Mouse (Mus musculus): ENCODE results near the gene Il19. TPM values are rescaled to one million over a fixed set of nuclear protein-coding genes. Genes with fewer than 3 reads are reported as not detected.
A peak's percentile ranks its signal among the peaks of the same experiment; 100 is the strongest.

Gene Il19
- polyA plus RNA-seq, 1 experiment from 2014 or later, result not detected

DNA sequence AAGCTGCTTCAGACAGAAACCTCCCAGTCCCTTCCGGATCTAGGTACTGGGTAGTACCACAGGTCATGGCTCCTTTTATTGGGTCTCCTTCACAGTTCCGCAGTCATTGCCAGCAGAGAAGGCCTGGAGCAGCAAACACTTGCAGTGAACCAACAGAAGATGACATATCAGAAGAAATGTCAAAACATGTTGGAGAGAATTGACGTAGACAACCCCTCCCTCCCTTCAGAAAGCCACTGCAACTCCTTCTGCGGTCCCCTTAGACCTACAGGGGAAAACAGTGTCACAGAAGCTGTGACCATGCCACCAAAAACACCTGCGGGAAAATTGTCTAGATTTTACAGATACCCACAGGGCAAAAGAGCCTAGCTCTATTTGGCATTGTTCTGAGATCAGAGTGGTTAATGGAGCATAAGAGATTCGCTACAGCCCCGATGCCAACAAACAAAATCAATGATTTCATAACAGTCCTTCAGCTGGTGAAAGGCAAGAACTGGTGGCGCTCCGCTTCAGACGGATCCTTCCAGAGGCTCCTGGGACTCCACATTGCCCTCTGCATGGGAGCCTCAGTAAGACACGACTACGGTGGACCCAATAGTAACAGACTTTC lies 28.4 kb downstream of the Il19 start, which contains the start of gene Il20:
Gene Il20, minus strand, starts transcription at position 51 of the 610 bp plus-strand sequence.
- no peak within 1 kb of the TSS for H3K9ac ChIP-seq (ENCODE audit: low read depth, low read length)
- DNase-seq (ENCODE audit: low spot score) (no peak), ATAC-seq (replicated peaks; ENCODE audit: low FRiP score, low read depth) (no peak)
- 82% methylated on average over 12 of the region's 12 CpGs for WGBS
- no peaks in the 10 kb centered on the region for H3K4me1 ChIP-seq (replicated peaks; ENCODE audit: insufficient read depth, low read length)
- no peaks in the 10 kb centered on the region for H3K36me3 ChIP-seq (ENCODE audit: insufficient read depth, low read length)
- H3K9me3 ChIP-seq (replicated peaks; ENCODE audit: low read length), result no peaks in the 10 kb centered on the region
- H3K4me3 ChIP-seq (replicated peaks; ENCODE audit: low read depth, low read length), result no peak within 1 kb of the TSS
- TF ChIP-seq CTCF (IDR thresholded peaks at IDR 0.05; ENCODE audit: low read depth), result no peak
- no peaks in the 10 kb centered on the region for H3K27me3 ChIP-seq (ENCODE audit: insufficient read depth, low read length)
- H3K4me2 ChIP-seq (ENCODE audit: low read length), result no peak within 1 kb of the TSS
- H3K27ac ChIP-seq, result no peak within 1 kb of the TSS

DNA sequence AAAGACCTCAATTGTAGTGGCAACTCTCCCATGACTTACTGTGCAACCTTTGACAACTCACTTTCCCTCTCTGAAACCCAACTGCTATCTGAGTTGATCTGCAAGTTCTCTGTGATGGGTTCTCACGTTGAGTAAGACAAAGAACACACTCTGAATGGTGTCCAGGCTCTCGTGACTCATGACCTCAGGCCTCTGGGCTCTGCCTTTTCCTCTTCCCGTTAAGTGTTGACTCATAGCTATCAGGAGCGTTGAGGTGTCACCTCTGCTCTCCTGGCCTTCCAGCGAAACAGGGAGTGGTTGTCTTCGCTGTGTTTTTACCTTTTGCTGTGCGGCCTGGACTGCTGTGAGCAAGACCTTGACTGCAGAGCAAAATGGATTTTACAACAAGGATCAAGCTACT lies 37.4 kb downstream of the Il19 start:
- no peaks in the 10 kb centered on the region for H3K9me3 ChIP-seq (replicated peaks; ENCODE audit: low read length)
- H3K9ac ChIP-seq (ENCODE audit: low read depth, low read length), result no peak overlapping the region
- H3K4me3 ChIP-seq (replicated peaks; ENCODE audit: low read depth, low read length), result no peak overlapping the region
- H3K4me1 ChIP-seq (replicated peaks; ENCODE audit: insufficient read depth, low read length), result no peaks in the 10 kb centered on the region
- no peaks in the 10 kb centered on the region for H3K36me3 ChIP-seq (ENCODE audit: insufficient read depth, low read length)
- DNase-seq (ENCODE audit: low spot score), result no peak
- no peak for ATAC-seq (replicated peaks; ENCODE audit: low FRiP score, low read depth)
- no peak overlapping the region for H3K4me2 ChIP-seq (ENCODE audit: low read length)
- 74% methylated on average over 7 of the region's 7 CpGs for WGBS
- H3K27me3 ChIP-seq (ENCODE audit: insufficient read depth, low read length), result no peaks in the 10 kb centered on the region
- no peak overlapping the region for H3K27ac ChIP-seq
- TF ChIP-seq CTCF (IDR thresholded peaks at IDR 0.05; ENCODE audit: low read depth), result no peak

DNA sequence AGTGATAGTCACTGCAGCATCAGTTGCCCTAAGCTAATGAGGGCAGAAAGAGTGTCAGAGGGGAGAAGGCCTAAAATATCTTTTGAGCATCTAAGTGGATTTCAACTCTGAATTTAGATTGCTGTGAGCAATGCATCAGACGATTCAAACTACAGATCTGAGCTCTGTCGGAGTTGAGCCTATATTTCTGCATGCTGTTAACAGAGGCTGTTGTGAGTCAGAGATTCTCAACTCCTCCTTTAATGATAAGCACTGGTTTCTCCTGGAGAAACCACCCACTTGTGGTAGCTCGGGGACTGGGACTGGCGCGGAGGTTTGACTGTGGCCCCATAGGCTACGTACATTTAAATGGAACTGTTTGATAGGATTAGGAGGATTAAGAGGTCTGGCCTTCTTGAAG lies 45.4 kb downstream of the Il19 start:
- Histone ChIP-seq H3K4me1 (replicated peaks; ENCODE audit: insufficient read depth, low read length) (no peaks in the 10 kb centered on the region), H3K4me3 (replicated peaks; ENCODE audit: low read depth, low read length) (no peak overlapping the region), H3K27me3 (ENCODE audit: insufficient read depth, low read length) (no peaks in the 10 kb centered on the region), H3K27ac (no peak overlapping the region), H3K4me2 (ENCODE audit: low read length) (no peak overlapping the region), H3K9ac (ENCODE audit: low read depth, low read length) (no peak overlapping the region), H3K36me3 (ENCODE audit: insufficient read depth, low read length) (no peaks in the 10 kb centered on the region), H3K9me3 (replicated peaks; ENCODE audit: low read length) (no peaks in the 10 kb centered on the region)
- DNase-seq (ENCODE audit: low spot score) (no peak), ATAC-seq (replicated peaks; ENCODE audit: low FRiP score, low read depth) (no peak)
- no peak for TF ChIP-seq CTCF (IDR thresholded peaks at IDR 0.05; ENCODE audit: low read depth)
- 83% methylated on average over 6 of the region's 6 CpGs for WGBS

DNA sequence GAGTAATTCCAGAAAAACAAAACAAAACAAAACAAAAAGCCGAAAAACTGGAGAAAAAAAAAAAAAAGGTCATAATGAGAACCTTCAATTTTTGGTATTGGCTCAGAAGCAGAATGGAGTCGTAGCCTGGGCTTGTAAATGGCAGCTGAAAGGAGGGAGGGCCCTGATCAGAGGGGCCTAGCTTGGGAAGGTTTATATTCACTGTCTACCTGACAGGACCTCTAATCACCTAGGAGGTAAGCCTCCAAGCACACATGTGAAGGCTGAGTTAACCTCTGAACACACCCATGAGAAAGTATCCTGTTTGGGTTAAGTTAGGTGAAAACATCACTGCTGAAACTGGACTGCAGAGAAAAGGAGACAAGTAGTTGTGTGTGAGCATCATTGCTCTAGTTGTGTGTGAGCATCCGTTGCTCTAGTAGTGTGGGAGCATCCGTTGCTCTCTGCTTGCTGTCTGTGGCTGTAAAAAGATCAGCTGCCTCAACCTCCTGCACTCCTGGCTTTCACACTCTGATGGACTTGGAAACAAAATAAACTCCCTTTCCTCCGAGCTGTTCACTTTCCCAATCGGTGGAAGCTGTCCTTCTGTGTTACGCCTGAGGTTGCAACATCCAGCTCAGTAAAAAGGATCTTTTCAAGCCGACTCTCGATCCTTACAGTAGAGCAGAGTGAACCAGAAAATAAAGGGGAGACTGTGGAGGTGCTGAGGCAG lies 46.4 kb downstream of the Il19 start:
- no peak overlapping the region for H3K27ac ChIP-seq
- ATAC-seq (replicated peaks; ENCODE audit: low FRiP score, low read depth), result no peak

DNA sequence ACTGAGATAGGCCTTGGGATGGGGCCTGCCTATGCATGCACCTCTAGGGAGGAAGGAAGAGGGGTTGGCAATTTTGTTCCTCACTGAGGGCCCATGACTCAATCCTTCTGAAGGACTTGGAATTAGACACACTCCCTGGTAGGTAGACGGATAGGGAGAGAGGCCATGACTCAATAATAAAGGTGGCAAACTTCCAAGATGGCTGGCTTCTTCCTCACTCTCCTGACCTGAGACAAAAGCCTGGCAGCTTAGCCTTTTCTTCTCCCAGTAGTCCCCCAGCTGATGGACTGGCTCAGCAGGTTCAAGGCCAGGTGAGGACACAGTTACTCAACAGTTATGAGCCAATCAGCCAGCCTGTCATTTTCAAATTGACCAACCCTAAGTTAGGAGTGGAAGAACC lies 47.5 kb downstream of the Il19 start:
- Histone ChIP-seq H3K9ac (ENCODE audit: low read depth, low read length) (no peak overlapping the region), H3K27me3 (ENCODE audit: insufficient read depth, low read length) (no peaks in the 10 kb centered on the region), H3K9me3 (replicated peaks; ENCODE audit: low read length) (no peaks in the 10 kb centered on the region), H3K4me1 (replicated peaks; ENCODE audit: insufficient read depth, low read length) (no peaks in the 10 kb centered on the region), H3K27ac (no peak overlapping the region), H3K36me3 (ENCODE audit: insufficient read depth, low read length) (no peaks in the 10 kb centered on the region), H3K4me3 (replicated peaks; ENCODE audit: low read depth, low read length) (no peak overlapping the region), H3K4me2 (ENCODE audit: low read length) (no peak overlapping the region)
- no peak for TF ChIP-seq CTCF (IDR thresholded peaks at IDR 0.05; ENCODE audit: low read depth)
- no peak for ATAC-seq (replicated peaks; ENCODE audit: low FRiP score, low read depth)
- no peak for DNase-seq (ENCODE audit: low spot score)
- 68% methylated on average over 1 of the region's 1 CpGs for WGBS

More for the DNA sequence above, 46.4 kb downstream of the Il19 start:
- no peak for TF ChIP-seq CTCF (IDR thresholded peaks at IDR 0.05; ENCODE audit: low read depth)
- H3K4me2 ChIP-seq (ENCODE audit: low read length), result no peak overlapping the region
- H3K9me3 ChIP-seq (replicated peaks; ENCODE audit: low read length), result no peaks in the 10 kb centered on the region
- no peaks in the 10 kb centered on the region for H3K27me3 ChIP-seq (ENCODE audit: insufficient read depth, low read length)
- peak; percentile 79 for DNase-seq (ENCODE audit: low spot score)
- H3K4me1 ChIP-seq (replicated peaks; ENCODE audit: insufficient read depth, low read length), result no peaks in the 10 kb centered on the region
- no peaks in the 10 kb centered on the region for H3K36me3 ChIP-seq (ENCODE audit: insufficient read depth, low read length)
- 31% methylated on average over 9 of the region's 9 CpGs for WGBS
- H3K9ac ChIP-seq (ENCODE audit: low read depth, low read length), result no peak overlapping the region
- no peak overlapping the region for H3K4me3 ChIP-seq (replicated peaks; ENCODE audit: low read depth, low read length)

DNA sequence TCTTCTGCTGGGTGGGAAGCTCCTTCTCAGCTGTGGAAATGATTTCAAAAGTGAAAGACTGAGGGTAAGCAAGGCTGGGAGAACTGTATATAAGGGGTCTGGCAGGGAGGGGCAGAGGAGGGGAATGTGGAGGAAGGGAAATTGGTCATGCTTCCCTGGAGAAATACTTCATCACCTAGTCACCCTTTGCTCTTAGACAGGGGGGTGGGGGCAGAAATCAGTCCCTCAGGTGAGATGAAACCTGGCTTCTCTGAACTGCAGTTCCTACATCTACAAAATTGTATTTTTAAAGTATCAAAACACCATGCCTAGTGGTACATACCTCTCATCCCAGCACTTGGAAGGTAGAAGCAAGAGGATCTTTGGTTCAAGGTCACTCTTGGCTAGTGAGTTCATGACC lies 52.6 kb downstream of the Il19 start, which contains the start of gene Il24:
Gene Il24, minus strand, starts transcription at position 101 of the 400 bp plus-strand sequence.
- Histone ChIP-seq H3K4me3 (replicated peaks; ENCODE audit: low read depth, low read length) (no peak within 1 kb of the TSS), H3K9ac (ENCODE audit: low read depth, low read length) (no peak within 1 kb of the TSS), H3K9me3 (replicated peaks; ENCODE audit: low read length) (no peaks in the 10 kb centered on the region), H3K27ac (no peak within 1 kb of the TSS), H3K27me3 (ENCODE audit: insufficient read depth, low read length) (no peaks in the 10 kb centered on the region), H3K36me3 (ENCODE audit: insufficient read depth, low read length) (no peaks in the 10 kb centered on the region), H3K4me2 (ENCODE audit: low read length) (no peak within 1 kb of the TSS), H3K4me1 (replicated peaks; ENCODE audit: insufficient read depth, low read length) (no peaks in the 10 kb centered on the region)
- ATAC-seq (replicated peaks; ENCODE audit: low FRiP score, low read depth), result no peak
- no peak for TF ChIP-seq CTCF (IDR thresholded peaks at IDR 0.05; ENCODE audit: low read depth)
- DNase-seq (ENCODE audit: low spot score), result no peak
